Mouse (Mus musculus) heart, postnatal 0 days (tissue): ENCODE results near the gene Usp1. TPM values are rescaled to one million over a fixed set of nuclear protein-coding genes. Genes with fewer than 3 reads are reported as not detected.

ENCODE experiments used
- ATAC-seq: fragments of 200-750 bp; cut with Nextera tagmentation; 2 replicates; pipeline ENCODE4 v1.8.0; 2017; ENCODE audit warnings: low read depth, moderate number of reproducible peaks, moderate library complexity; ENCODE audit not compliant: insufficient read depth
- DNase-seq: peaks from one replicate; pipeline ENCODE4 v3.0.0-alpha.2; 2016; ENCODE audit warnings: low spot score
- H3K27ac ChIP-seq: fragments of 300-500 bp; sonication (generic); 2 replicates; pipeline ENCODE4 v1.5.1; 2014; ENCODE audit warnings: low read depth, mild to moderate bottlenecking
- H3K27me3 ChIP-seq: fragments of 300-500 bp; sonication (generic); 2 replicates; pipeline ENCODE4 v1.6.1; 2014; ENCODE audit warnings: low read length, mixed read lengths; ENCODE audit not compliant: control insufficient read depth, insufficient read depth
- H3K36me3 ChIP-seq: fragments of 300-500 bp; sonication (generic); replicated peaks from 2 replicates; pipeline ENCODE4 v1.6.1; 2014; ENCODE audit warnings: low read length, mixed read lengths; ENCODE audit not compliant: control insufficient read depth, insufficient read depth
- H3K4me1 ChIP-seq: fragments of 300-500 bp; sonication (generic); 2 replicates; pipeline ENCODE4 v1.6.1; 2014; ENCODE audit warnings: antibody characterized with exemption; ENCODE audit not compliant: control insufficient read depth, insufficient read depth
- H3K4me2 ChIP-seq: fragments of 300-500 bp; sonication (generic); 2 replicates; pipeline ENCODE4 v1.6.1; 2014; ENCODE audit warnings: low read depth, mild to moderate bottlenecking, low read length, moderate library complexity
- H3K4me3 ChIP-seq: fragments of 300-500 bp; sonication (generic); 2 replicates; pipeline ENCODE4 v1.5.1; 2014; ENCODE audit warnings: low read depth, low read length
- H3K9ac ChIP-seq: fragments of 300-500 bp; sonication (generic); replicated peaks from 2 replicates; pipeline ENCODE4 v1.6.1; 2014; ENCODE audit warnings: low read depth, low read length, mixed read lengths
- H3K9me3 ChIP-seq: fragments of 300-500 bp; sonication (generic); replicated peaks from 2 replicates; pipeline ENCODE4 v1.6.1; 2016; ENCODE audit warnings: low read length; ENCODE audit not compliant: control insufficient read depth
- CTCF ChIP-seq: IDR thresholded peaks from 2 replicates; pipeline ENCODE4 v1.5.1; 2016; ENCODE audit warnings: antibody characterized with exemption, control low read depth, low read depth
- EP300 ChIP-seq: IDR thresholded peaks from 2 replicates; pipeline ENCODE4 v1.6.1; 2016; ENCODE audit warnings: antibody characterized with exemption, low read depth
- WGBS: fragments of 180-500 bp; shearing (Covaris S2); extraction: QIAGEN DNeasy Blood & Tissue Kit; methylation state at CpG from one replicate; pipeline ENCODE4 v1.1.7; 2014; 5-methylcytosine and 5-hydroxymethylcytosine counted together
- polyA plus RNA-seq: library from polyadenylated mRNA; unstranded; fragments of >200 nt; fragmentation: Nextera tagmentation; extraction: Ambion mirVana; gene quantifications from 2 replicates; pipeline ENCODE4 v1.2.1, GENCODE M21; 2015
- total RNA-seq: library from RNA; depleted of rRNA; stranded (reverse); fragments of >200 nt; gene quantifications from 2 replicates; pipeline ENCODE4 v1.2.3, GENCODE M21; 2014; ENCODE audit warnings: low replicate concordance; rRNA removed

Gene Usp1
- total and polyA plus RNA-seq, 2 experiments from 2014 or later = 16.5 to 24.5 TPM

- Histone ChIP-seq H3K27ac (no peak overlapping the region), H3K4me3 (no peak overlapping the region), H3K4me2 (no peak overlapping the region), H3K9ac (no peak overlapping the region), H3K9me3 (no peaks in the 10 kb centered on the region), H3K36me3 (peaks cover 24% of the 10 kb centered on the region; the same call in 1 of the 2 replicates), H3K4me1 (no peaks in the 10 kb centered on the region), H3K27me3 (no peaks in the 10 kb centered on the region)
- DNase-seq = no peak
- WGBS = 82% methylated on average over 8 of the region's 8 CpGs
- ATAC-seq = no peak
- TF ChIP-seq CTCF (no peak), EP300 (no peak)
These were observed 61.1 kb downstream of the Usp1 start for GRCm38 (mm10) chr4:98984701-98985100.

Other genes starting within 250 kb of the Usp1 start
- 0.11 TPM in 1 of 2 replicates, not detected in the other for gene L1td1, start 197.1 kb upstream of the Usp1 start, total RNA-seq
- gene L1td1, start 197.1 kb upstream of the Usp1 start, polyA plus RNA-seq = not detected in 2 replicates
- gene Kank4, start 106.3 kb upstream of the Usp1 start, total RNA-seq = 1.1 and 3.3 TPM in 2 replicates
- 0.22 and 0.38 TPM in 2 replicates for gene Kank4, start 106.3 kb upstream of the Usp1 start, polyA plus RNA-seq
- gene I0C0044D17Rik, start 100.0 kb upstream of the Usp1 start, total RNA-seq = not detected in 2 replicates
- not detected in 2 replicates for gene I0C0044D17Rik, start 100.0 kb upstream of the Usp1 start, polyA plus RNA-seq
- 0.66 TPM in 1 of 2 replicates, not detected in the other for gene Angptl3, start 107.1 kb downstream of the Usp1 start, total RNA-seq
- gene Angptl3, start 107.1 kb downstream of the Usp1 start, polyA plus RNA-seq = 1.6 and 1.7 TPM in 2 replicates
- gene Dock7, start 197.1 kb downstream of the Usp1 start, total RNA-seq = 17.4 and 19.7 TPM in 2 replicates
- gene Dock7, start 197.1 kb downstream of the Usp1 start, polyA plus RNA-seq = 10.2 and 11.5 TPM in 2 replicates